Mouse (Mus musculus): ENCODE results near the gene Prss8.

GRCm38 (mm10) chr7:127928596-127928995 lies 1.3 kb downstream of the Prss8 start:
- no peak for TF ChIP-seq CTCF (IDR thresholded peaks at IDR 0.05; ENCODE audit: insufficient read depth, low read depth, low read length)
- TF ChIP-seq POLR2A (IDR thresholded peaks at IDR 0.05; ENCODE audit: insufficient read depth, low read depth, low read length) = no peak
